In the genomic region with DNA sequence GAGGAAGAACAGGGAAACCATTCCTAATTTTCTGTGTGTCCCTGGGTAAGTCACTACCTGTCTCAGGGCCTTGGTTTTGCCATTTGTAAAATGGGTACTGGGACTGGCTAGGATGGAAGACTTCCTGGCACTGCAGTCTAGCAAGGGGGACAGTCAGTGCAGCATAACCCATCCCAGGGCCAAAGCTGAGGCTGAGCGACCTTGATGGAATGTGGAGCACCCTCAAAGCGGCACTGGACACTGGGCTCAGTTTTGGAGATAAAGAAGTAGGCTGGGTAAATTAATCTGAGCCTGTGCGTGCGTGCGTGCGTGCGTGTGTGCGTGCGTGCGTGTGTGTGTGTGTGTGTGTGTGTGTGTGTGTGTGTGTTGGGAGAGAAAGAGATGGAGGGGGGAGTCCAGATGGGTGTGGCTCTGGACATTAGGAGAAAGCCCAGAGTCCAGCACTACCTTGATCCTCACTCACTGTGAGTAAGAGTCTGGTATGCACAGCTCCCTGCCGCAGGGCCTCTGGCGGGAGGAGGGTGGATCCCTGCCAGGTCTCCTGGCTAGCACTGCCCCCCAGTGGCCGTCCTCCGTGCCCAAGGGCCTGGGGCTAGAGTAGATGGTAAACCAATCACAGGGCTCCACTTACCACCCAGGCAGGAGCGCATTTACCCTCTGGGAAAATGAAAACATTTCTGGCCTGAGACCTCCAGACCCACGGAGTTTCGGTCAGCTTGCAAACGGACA, we compare ENCODE assay signal across 7 mouse cellular contexts.
DNase-seq lines count a peak whose midpoint lies in the region; ATAC-seq and TF ChIP-seq lines count a peak whose summit lies in the region.

No protein-coding gene starts in this region.

- intact Hi-C loops in heart, adult 2 months (cut with DNase I): no loop called here

- no peaks in the 10 kb centered on the region for H3K9me3 ChIP-seq in embryonic facial prominence, embryonic 12.5 days
- no peaks in the 10 kb centered on the region for H3K9me3 ChIP-seq in neural tube, embryonic 11.5 days (ENCODE audit: control insufficient read depth, low read length)

- peak; percentile 66 for ATAC-seq in embryonic facial prominence, embryonic 12.5 days (ENCODE audit: insufficient number of reproducible peaks, insufficient read depth, low FRiP score, low TSS enrichment)
- ATAC-seq in neural tube, embryonic 11.5 days (ENCODE audit: insufficient read depth, low FRiP score, low TSS enrichment): peak; percentile 82

- no peak overlapping the region for H3K27ac ChIP-seq in embryonic facial prominence, embryonic 12.5 days
- no peak overlapping the region for H3K27ac ChIP-seq in heart, adult 2 months
- no peak overlapping the region for H3K27ac ChIP-seq in liver, adult 2 months (replicated peaks; ENCODE audit: insufficient read depth, low read depth, low read length)
- H3K27ac ChIP-seq in neural tube, embryonic 11.5 days (ENCODE audit: low read depth, low read length): no peak overlapping the region

- H3K4me2 ChIP-seq in embryonic facial prominence, embryonic 12.5 days (replicated peaks): no peak overlapping the region
- no peak overlapping the region for H3K4me2 ChIP-seq in neural tube, embryonic 11.5 days (ENCODE audit: low read depth)

- no peak overlapping the region for H3K4me3 ChIP-seq in embryonic facial prominence, embryonic 12.5 days
- H3K4me3 ChIP-seq in heart, adult 2 months: no peak overlapping the region
- H3K4me3 ChIP-seq in liver, adult 2 months (ENCODE audit: insufficient read depth, low read depth, low read length): no peak overlapping the region
- H3K4me3 ChIP-seq in neural tube, embryonic 11.5 days (ENCODE audit: low read depth, low read length): no peak overlapping the region

- no peak for TF ChIP-seq POLR2A in heart, adult 2 months (IDR thresholded peaks at IDR 0.05; ENCODE audit: insufficient read depth, low read depth, low read length)
- no peak for TF ChIP-seq POLR2A in liver, adult 2 months (IDR thresholded peaks at IDR 0.05; ENCODE audit: extremely low read depth, insufficient read depth, low read length)

- no peak overlapping the region for H3K9ac ChIP-seq in embryonic facial prominence, embryonic 12.5 days
- no peak overlapping the region for H3K9ac ChIP-seq in heart, adult 2 months (ENCODE audit: low read depth, low read length)
- no peak overlapping the region for H3K9ac ChIP-seq in liver, adult 2 months (ENCODE audit: low read depth, low read length)
- no peak overlapping the region for H3K9ac ChIP-seq in neural tube, embryonic 11.5 days (ENCODE audit: low read length)

- no peaks in the 10 kb centered on the region for H3K36me3 ChIP-seq in embryonic facial prominence, embryonic 12.5 days
- H3K36me3 ChIP-seq in heart, adult 2 months (ENCODE audit: control insufficient read depth, insufficient read depth, low read length): no peaks in the 10 kb centered on the region
- no peaks in the 10 kb centered on the region for H3K36me3 ChIP-seq in liver, adult 2 months (ENCODE audit: control insufficient read depth, insufficient read depth, low read length)
- no peaks in the 10 kb centered on the region for H3K36me3 ChIP-seq in neural tube, embryonic 11.5 days (ENCODE audit: control insufficient read depth, insufficient read depth, low read length)

- H3K27me3 ChIP-seq in embryonic facial prominence, embryonic 12.5 days: no peaks in the 10 kb centered on the region
- no peaks in the 10 kb centered on the region for H3K27me3 ChIP-seq in heart, adult 2 months (ENCODE audit: control insufficient read depth, insufficient read depth, low read length)
- no peaks in the 10 kb centered on the region for H3K27me3 ChIP-seq in liver, adult 2 months (ENCODE audit: control insufficient read depth, insufficient read depth, low read length)
- 0 out of 2 replicates have a peak, but pooled peaks cover 2% of the 10 kb centered on the region for H3K27me3 ChIP-seq in neural tube, embryonic 11.5 days (ENCODE audit: control insufficient read depth, insufficient read depth, low read length)

- H3K79me2 ChIP-seq in heart, adult 2 months (replicated peaks; ENCODE audit: control insufficient read depth, insufficient read depth, low read length): no peaks in the 10 kb centered on the region
- H3K79me2 ChIP-seq in liver, adult 2 months (ENCODE audit: control insufficient read depth, insufficient read depth, low read length): no peaks in the 10 kb centered on the region

- peak; percentile 92 for DNase-seq in adrenal gland, adult 2 months
- peak; percentile 31 to 56 for DNase-seq in heart, adult 2 months
- peak; percentile 64 for DNase-seq in kidney, adult 18-20 months
- DNase-seq in liver, adult 2 months (ENCODE audit: extremely low read depth, low read depth, low spot score): peak; percentile 13
- peak; percentile 88 for DNase-seq in neural tube, embryonic 11.5 days (ENCODE audit: low spot score)
- DNase-seq in testis, postnatal 10 days (ENCODE audit: low spot score): peak; percentile 86

- peaks cover 9% of the 10 kb centered on the region; the same call in 1 of the 2 replicates for H3K4me1 ChIP-seq in embryonic facial prominence, embryonic 12.5 days
- H3K4me1 ChIP-seq in heart, adult 2 months (ENCODE audit: control insufficient read depth, insufficient read depth, low read length): no peaks in the 10 kb centered on the region
- H3K4me1 ChIP-seq in liver, adult 2 months (ENCODE audit: control insufficient read depth, insufficient read depth, low read length): no peaks in the 10 kb centered on the region
- no peaks in the 10 kb centered on the region for H3K4me1 ChIP-seq in neural tube, embryonic 11.5 days (ENCODE audit: control insufficient read depth, insufficient read depth, low read length)

- 42% methylated on average over 18 of the region's 18 CpGs for WGBS in embryonic facial prominence, embryonic 12.5 days
- 45% methylated on average over 18 of the region's 18 CpGs for WGBS in heart, adult 2 months
- WGBS in liver, adult 2 months: 55% methylated on average over 18 of the region's 18 CpGs
- WGBS in neural tube, embryonic 11.5 days: 43% methylated on average over 18 of the region's 18 CpGs

- peak; percentile 64 for TF ChIP-seq CTCF in heart, adult 2 months (IDR thresholded peaks at IDR 0.05)
- TF ChIP-seq CTCF in liver, adult 2 months (IDR thresholded peaks at IDR 0.05; ENCODE audit: low read depth, low read length): peak; percentile 76

- no peak for TF ChIP-seq EP300 in heart, adult 2 months (IDR thresholded peaks at IDR 0.05; ENCODE audit: insufficient read depth, low read depth, low read length)

Comparison
In these comparisons a context has a peak if more than half of its experiments do, and no peak if none do; other contexts are left out.
1. DNase-seq: peak in every context shown above with its lines; median percentile 92 in adrenal gland, adult 2 months; 88 in neural tube, embryonic 11.5 days; 86 in testis, postnatal 10 days; 64 in kidney, adult 18-20 months; 44 in heart, adult 2 months; 13 in liver, adult 2 months.